Mouse (Mus musculus): ENCODE data around the gene Il23r.

- TF ChIP-seq CTCF (IDR thresholded peaks at IDR 0.05; ENCODE audit: low read depth, low read length) (no peak), GATA1 (IDR thresholded peaks at IDR 0.05; ENCODE audit: borderline replicate concordance, low read length) (no peak), TAL1 (conservative IDR thresholded peaks at IDR 0.05; ENCODE audit: low read depth, low read length) (no peak), POLR2AphosphoS5 (IDR thresholded peaks at IDR 0.05; ENCODE audit: insufficient replicate concordance, low read depth, low read length) (no peak), GATA2 (IDR thresholded peaks at IDR 0.05; ENCODE audit: borderline replicate concordance, low read depth, low read length) (no peak)
Observed at GRCm38 (mm10) chr6:67399551-67399950, 92.1 kb downstream of the Il23r start.

Measured in G1E (cell line).